Mouse (Mus musculus): ENCODE data around the gene Hoxb3. TPM values are rescaled to one million over a fixed set of nuclear protein-coding genes. Genes with fewer than 3 reads are reported as not detected.
A peak's percentile ranks its signal among the peaks of the same experiment; 100 is the strongest.

Hoxb3 gene
- total and polyA plus RNA-seq, 3 experiments, result not detected

DNA sequence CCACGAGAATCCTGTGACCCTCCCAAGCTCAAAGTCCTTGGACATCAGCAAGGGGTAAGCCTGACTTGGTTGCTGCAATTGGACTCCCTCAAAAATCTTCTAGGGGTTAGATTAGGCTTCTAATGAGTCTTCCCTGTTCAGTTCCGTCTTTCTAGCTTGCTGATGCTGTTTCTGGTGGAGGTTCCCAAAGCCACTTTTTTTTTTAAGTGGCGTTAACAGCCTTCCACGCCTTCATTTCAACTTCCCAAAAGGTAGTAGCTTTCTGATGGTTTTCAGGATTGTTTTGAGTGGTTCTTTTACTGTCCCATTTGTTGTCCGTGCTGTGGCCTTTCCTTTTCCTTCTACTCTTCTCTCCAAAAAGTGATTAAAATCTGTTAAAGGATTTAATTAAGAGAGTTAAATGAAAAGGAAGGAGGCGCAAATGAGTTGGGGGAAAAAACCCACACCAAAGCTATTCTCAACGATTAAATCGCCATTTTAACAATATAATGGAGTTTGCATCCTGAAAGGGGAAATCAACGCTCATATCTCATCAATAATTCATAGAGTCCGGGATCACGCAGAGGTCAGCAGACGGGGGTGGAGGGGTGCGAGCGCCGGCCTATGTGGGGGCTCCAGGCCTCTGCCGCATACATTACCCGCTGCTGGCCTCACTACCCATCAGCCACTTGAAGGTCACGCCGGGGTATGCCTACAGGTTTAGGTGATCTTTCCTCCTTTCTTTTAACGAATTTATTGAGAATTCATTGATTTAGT is 12.8 kb upstream of the Hoxb3 start:
- H3K4me3 ChIP-seq (ENCODE audit: control insufficient read depth in 1 of 2, insufficient read depth in 1 of 2, low read depth in 2 of 2, low read length in 2 of 2), result peak overlapping the region; percentile 7 to 10; a peak in 2 of 4 replicates

DNA sequence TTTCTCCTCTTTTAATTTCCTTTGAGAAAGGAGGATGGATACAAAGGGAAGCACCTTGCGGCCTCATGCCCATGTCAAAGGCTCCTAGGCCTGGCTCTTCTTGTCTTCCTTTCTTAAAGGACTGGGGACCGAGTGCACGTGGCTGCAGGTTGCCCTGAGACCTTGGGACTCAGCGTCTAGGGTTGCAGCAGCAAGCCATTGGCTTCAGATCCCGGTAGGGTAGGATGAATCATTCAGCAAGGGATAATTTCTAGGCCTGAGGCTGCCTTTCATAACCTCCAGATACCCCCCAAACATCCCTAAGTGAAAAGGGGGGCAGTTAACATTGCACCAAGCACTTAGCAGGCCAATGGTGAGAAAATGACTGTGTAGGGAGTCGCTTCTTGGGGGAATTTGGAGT is 12.0 kb upstream of the Hoxb3 start:
- Histone ChIP-seq H3K79me2 (ENCODE audit: control insufficient read depth, insufficient read depth, low read length, poor library complexity) (no peaks in the 10 kb centered on the region), H3K36me3 (ENCODE audit: control insufficient read depth in 1 of 2, insufficient read depth in 2 of 2, low read length in 2 of 2) (no peaks in the 10 kb centered on the region), H3K4me1 (ENCODE audit: control insufficient read depth in 1 of 2, insufficient read depth in 2 of 2, low read length in 2 of 2) (no peaks in the 10 kb centered on the region), H3K4me3 (ENCODE audit: control insufficient read depth in 1 of 2, insufficient read depth in 1 of 2, low read depth in 2 of 2, low read length in 2 of 2) (peak overlapping the region; percentile 10 to 32; a peak in 2 of 4 replicates), H3K9me3 (replicated peaks; ENCODE audit: insufficient read depth, low read length) (no peaks in the 10 kb centered on the region), H3K27me3 (ENCODE audit: control insufficient read depth in 1 of 2, insufficient read depth in 2 of 2, low read length in 2 of 2) (no peaks in the 10 kb centered on the region; a peak in 3 of 4 replicates), H3K27ac (ENCODE audit: control insufficient read depth, low read depth, low read length) (no peak overlapping the region), H3K9ac (ENCODE audit: control insufficient read depth, low read depth, low read length, poor library complexity, severe bottlenecking) (no peak overlapping the region)
- peak; percentile 6 for DNase-seq (ENCODE audit: low read depth, low spot score)
- no peak for TF ChIP-seq POLR2A (IDR thresholded peaks at IDR 0.05; ENCODE audit: control insufficient read depth in 1 of 2, insufficient read depth in 1 of 2, low read depth in 1 of 2, low read length in 2 of 2, poor library complexity in 1 of 2)
- no peak for TF ChIP-seq UBTF (IDR thresholded peaks at IDR 0.05; ENCODE audit: borderline replicate concordance, insufficient read depth, low read depth, low read length)
- no peak for TF ChIP-seq SMC3 (IDR thresholded peaks at IDR 0.05; ENCODE audit: low read depth, low read length)
- no peak for TF ChIP-seq MYB (IDR thresholded peaks at IDR 0.05; ENCODE audit: low read depth, low read length)
- no peak for TF ChIP-seq ZKSCAN1 (IDR thresholded peaks at IDR 0.05; ENCODE audit: low read depth, low read length)
- no peak for TF ChIP-seq MYC (IDR thresholded peaks at IDR 0.05; ENCODE audit: low read depth, low read length)
- TF ChIP-seq KAT2A (conservative IDR thresholded peaks at IDR 0.05; ENCODE audit: low read depth, low read length), result no peak
- no peak for TF ChIP-seq ELF1 (IDR thresholded peaks at IDR 0.05; ENCODE audit: low read depth, low read length)

More for the DNA sequence above, 12.8 kb upstream of the Hoxb3 start:
- Histone ChIP-seq H3K9me3 (replicated peaks; ENCODE audit: insufficient read depth, low read length) (no peaks in the 10 kb centered on the region), H3K4me1 (ENCODE audit: control insufficient read depth in 1 of 2, insufficient read depth in 2 of 2, low read length in 2 of 2) (no peaks in the 10 kb centered on the region), H3K79me2 (ENCODE audit: control insufficient read depth, insufficient read depth, low read length, poor library complexity) (no peaks in the 10 kb centered on the region), H3K27me3 (ENCODE audit: control insufficient read depth in 1 of 2, insufficient read depth in 2 of 2, low read length in 2 of 2) (no peaks in the 10 kb centered on the region; a peak in 2 of 4 replicates), H3K27ac (ENCODE audit: control insufficient read depth, low read depth, low read length) (no peak overlapping the region), H3K9ac (ENCODE audit: control insufficient read depth, low read depth, low read length, poor library complexity, severe bottlenecking) (no peak overlapping the region), H3K36me3 (ENCODE audit: control insufficient read depth in 1 of 2, insufficient read depth in 2 of 2, low read length in 2 of 2) (no peaks in the 10 kb centered on the region)
- no peak for TF ChIP-seq ELF1 (IDR thresholded peaks at IDR 0.05; ENCODE audit: low read depth, low read length)
- TF ChIP-seq ZKSCAN1 (IDR thresholded peaks at IDR 0.05; ENCODE audit: low read depth, low read length), result no peak
- TF ChIP-seq MAX (IDR thresholded peaks at IDR 0.05; ENCODE audit: low read length), result no peak
- no peak for TF ChIP-seq MYC (IDR thresholded peaks at IDR 0.05; ENCODE audit: low read depth, low read length)
- no peak for TF ChIP-seq POLR2AphosphoS2 (IDR thresholded peaks at IDR 0.05; ENCODE audit: low read length)
- TF ChIP-seq NELFE (IDR thresholded peaks at IDR 0.05; ENCODE audit: low read depth, low read length), result no peak
- TF ChIP-seq RCOR1 (IDR thresholded peaks at IDR 0.05; ENCODE audit: low read depth, low read length), result no peak
- no peak for TF ChIP-seq ZNF384 (IDR thresholded peaks at IDR 0.05; ENCODE audit: low read depth, low read length)
- TF ChIP-seq UBTF (IDR thresholded peaks at IDR 0.05; ENCODE audit: borderline replicate concordance, insufficient read depth, low read depth, low read length), result no peak
- no peak for TF ChIP-seq CHD2 (IDR thresholded peaks at IDR 0.05; ENCODE audit: low read length)
- no peak for TF ChIP-seq ZMIZ1 (IDR thresholded peaks at IDR 0.05; ENCODE audit: low read depth, low read length)
- TF ChIP-seq ETS1 (IDR thresholded peaks at IDR 0.05; ENCODE audit: low read depth, low read length), result no peak
- no peak for TF ChIP-seq CTCF (IDR thresholded peaks at IDR 0.05 in 2 of 3, conservative IDR thresholded peaks at IDR 0.05 in 1 of 3; ENCODE audit: control insufficient read depth in 1 of 3, insufficient read depth in 1 of 3, low read depth in 2 of 3, low read length in 3 of 3, poor library complexity in 1 of 3, severe bottlenecking in 1 of 3)
- TF ChIP-seq MAZ (IDR thresholded peaks at IDR 0.05; ENCODE audit: low read depth, low read length), result no peak
- TF ChIP-seq USF2 (IDR thresholded peaks at IDR 0.05; ENCODE audit: borderline replicate concordance in 1 of 2, insufficient read depth in 1 of 2, low read depth in 1 of 2, low read length in 2 of 2), result no peak
- no peak for DNase-seq (ENCODE audit: low read depth, low spot score)
